Mouse (Mus musculus) macrophage (primary cell): Measurements from ENCODE around the gene Tnrc6a. TPM values are rescaled to one million over a fixed set of nuclear protein-coding genes. Genes with fewer than 3 reads are reported as not detected.

ENCODE experiments used
- H3K27ac ChIP-seq: fragments of 350-480 bp; formaldehyde crosslinking; 2 replicates; pipeline ENCODE4 v1.9.0; 2021
- H3K36me3 ChIP-seq: fragments of 350-480 bp; formaldehyde crosslinking; 2 replicates; pipeline ENCODE4 v1.9.0; 2021; ENCODE audit errors: inconsistent target
- H3K4me3 ChIP-seq: fragments of 350-480 bp; formaldehyde crosslinking; 2 replicates; pipeline ENCODE4 v1.9.0; 2021; ENCODE audit errors: inconsistent target
- H3K79me2 ChIP-seq: fragments of 350-480 bp; formaldehyde crosslinking; 2 replicates; pipeline ENCODE4 v1.9.0; 2021; ENCODE audit errors: inconsistent target
- WGBS: methylation state at CpG from one replicate; pipeline ENCODE4 v1.1.7; 2026; ENCODE audit warnings: inconsistent platforms; ENCODE audit not compliant: missing documents; 5-methylcytosine and 5-hydroxymethylcytosine counted together
- polyA plus RNA-seq: library from polyadenylated mRNA; stranded (reverse); fragments of 250-400 nt; gene quantifications from 3 replicates; pipeline ENCODE4 v1.2.4, GENCODE M21; 2018; ENCODE audit warnings: inconsistent platforms

The Tnrc6a gene
- polyA plus RNA-seq, 1 experiment from 2014 or later: 25.7 TPM

GRCm38 (mm10) chr7:123191731-123192130 is 68.0 kb downstream of the Tnrc6a start:
- WGBS: 64% methylated on average over 5 of the region's 5 CpGs
- Histone ChIP-seq H3K36me3 (peaks cover 76% of the 10 kb centered on the region), H3K79me2 (no peaks in the 10 kb centered on the region), H3K4me3 (no peak overlapping the region), H3K27ac (no peak overlapping the region)

GRCm38 (mm10) chr7:123193201-123193600 is 69.5 kb downstream of the Tnrc6a start:
- Histone ChIP-seq H3K36me3 (peaks cover 64% of the 10 kb centered on the region), H3K79me2 (no peaks in the 10 kb centered on the region), H3K4me3 (no peak overlapping the region), H3K27ac (no peak overlapping the region)
- 96% methylated on average over 9 of the region's 12 CpGs for WGBS

- 95% methylated on average over 8 of the region's 8 CpGs for WGBS
- H3K36me3 ChIP-seq: peaks cover 49% of the 10 kb centered on the region
These were observed 71.0 kb downstream of the Tnrc6a start for GRCm38 (mm10) chr7:123194696-123195095.

DNA sequence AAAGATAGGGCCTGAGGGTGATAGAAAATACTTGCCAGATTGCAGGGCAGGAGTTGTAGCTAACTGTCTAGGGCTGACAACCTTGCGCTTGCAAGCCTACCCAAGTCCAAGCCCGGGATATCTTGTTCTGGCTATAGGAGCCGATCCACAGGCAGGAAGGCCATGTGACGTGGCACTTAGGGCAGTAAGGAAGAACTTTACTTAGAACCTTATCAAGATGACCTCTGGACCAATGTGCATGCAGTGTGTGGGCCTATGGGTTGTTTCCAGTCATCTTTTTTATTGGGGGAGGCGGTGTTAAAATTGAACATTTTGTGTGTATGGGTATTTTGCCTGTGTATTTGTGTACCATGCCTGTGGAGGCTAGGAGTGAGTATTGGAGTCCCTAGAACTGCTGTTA is 72.7 kb downstream of the Tnrc6a start:
- H3K4me3 ChIP-seq: no peak overlapping the region
- peaks cover 32% of the 10 kb centered on the region for H3K36me3 ChIP-seq
- no peak overlapping the region for H3K27ac ChIP-seq
- no peaks in the 10 kb centered on the region for H3K79me2 ChIP-seq
- 87% methylated on average over 5 of the region's 5 CpGs for WGBS

More at GRCm38 (mm10) chr7:123194696-123195095, 71.0 kb downstream of the Tnrc6a start:
- no peaks in the 10 kb centered on the region for H3K79me2 ChIP-seq
- H3K4me3 ChIP-seq: no peak overlapping the region
- no peak overlapping the region for H3K27ac ChIP-seq

DNA sequence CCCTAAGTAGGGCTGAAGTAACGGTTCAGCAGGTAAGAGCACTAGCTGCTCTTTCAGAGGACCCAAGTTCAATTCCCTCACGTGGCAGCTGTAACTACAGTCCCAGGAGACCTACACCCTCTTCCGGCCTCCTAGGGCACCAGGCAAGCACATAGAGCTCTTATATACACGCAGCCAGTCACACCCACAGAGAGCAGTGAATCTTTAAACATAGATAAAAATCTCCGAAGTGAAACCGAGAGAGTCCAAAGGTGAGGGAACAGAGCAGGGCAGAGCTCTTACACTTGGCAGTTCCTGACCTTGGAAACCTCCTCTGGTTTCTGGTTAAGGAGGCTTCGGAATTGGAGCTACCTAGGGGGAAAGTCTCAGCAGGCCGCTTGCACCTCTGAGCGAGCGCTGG is 75.0 kb downstream of the Tnrc6a start:
- WGBS: 86% methylated on average over 10 of the region's 10 CpGs
- H3K79me2 ChIP-seq: no peaks in the 10 kb centered on the region
- H3K4me3 ChIP-seq: no peak overlapping the region
- H3K27ac ChIP-seq: no peak overlapping the region
- peaks cover 10% of the 10 kb centered on the region; the same call in 1 of the 2 replicates for H3K36me3 ChIP-seq

GRCm38 (mm10) chr7:123199151-123199550 is 75.5 kb downstream of the Tnrc6a start:
- 84% methylated on average over 3 of the region's 3 CpGs for WGBS
- Histone ChIP-seq H3K36me3 (peaks cover 6% of the 10 kb centered on the region; the same call in 1 of the 2 replicates), H3K27ac (no peak overlapping the region), H3K4me3 (no peak overlapping the region), H3K79me2 (no peaks in the 10 kb centered on the region)

- H3K27ac ChIP-seq: no peak overlapping the region
- H3K4me3 ChIP-seq: no peak overlapping the region
- WGBS: 96% methylated on average over 15 of the region's 15 CpGs
- no peaks in the 10 kb centered on the region for H3K79me2 ChIP-seq
- 0 out of 2 replicates have a peak, but pooled peaks cover under 1% of the 10 kb centered on the region for H3K36me3 ChIP-seq
These were observed 76.0 kb downstream of the Tnrc6a start for GRCm38 (mm10) chr7:123199656-123200206.

DNA sequence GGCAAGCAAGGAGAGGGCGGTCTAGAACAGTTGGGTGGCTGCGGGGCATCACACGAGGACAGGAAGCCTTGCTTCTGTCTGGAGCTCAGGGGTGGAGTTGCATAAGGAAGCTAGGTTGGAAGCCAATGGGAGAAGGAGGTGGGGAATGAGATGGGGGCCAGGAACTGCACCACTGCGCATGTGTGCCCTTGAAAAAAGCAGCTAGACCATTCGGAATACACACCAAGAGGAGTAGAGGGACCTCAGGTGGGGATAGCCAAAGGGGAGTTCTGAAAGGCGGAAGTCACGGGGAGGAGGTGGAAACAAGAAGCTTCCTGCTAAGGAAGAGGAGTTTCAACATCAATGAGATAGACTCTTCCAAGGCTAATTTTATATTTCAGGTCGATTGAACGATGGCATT is 77.0 kb downstream of the Tnrc6a start:
- Histone ChIP-seq H3K4me3 (no peak overlapping the region), H3K36me3 (no peaks in the 10 kb centered on the region), H3K79me2 (no peaks in the 10 kb centered on the region), H3K27ac (no peak overlapping the region)
- 52% methylated on average over 9 of the region's 9 CpGs for WGBS

DNA sequence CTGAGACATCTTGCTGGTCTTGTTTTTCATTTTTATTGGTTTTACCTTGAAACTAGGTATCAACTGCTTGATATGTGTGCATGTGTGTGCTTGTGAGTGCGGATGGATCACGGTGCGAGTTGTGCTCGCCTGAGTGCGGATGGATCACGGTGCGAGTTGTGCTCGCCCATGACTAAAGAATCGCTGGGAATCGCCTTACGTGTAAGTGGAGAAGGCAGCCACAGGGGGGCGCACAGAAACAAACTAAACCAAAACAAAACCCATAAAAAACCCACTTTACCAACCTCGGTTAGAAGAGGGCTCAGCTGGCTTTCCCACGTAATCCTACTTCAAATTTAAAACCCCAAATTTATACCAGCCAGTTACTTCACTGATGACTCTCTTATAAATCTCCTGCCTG is 81.6 kb downstream of the Tnrc6a start:
- Histone ChIP-seq H3K36me3 (no peaks in the 10 kb centered on the region), H3K4me3 (no peak overlapping the region), H3K27ac (no peak overlapping the region), H3K79me2 (no peaks in the 10 kb centered on the region)
- WGBS: 12% methylated on average over 14 of the region's 14 CpGs

- Histone ChIP-seq H3K27ac (no peak overlapping the region), H3K36me3 (no peaks in the 10 kb centered on the region), H3K4me3 (no peak overlapping the region), H3K79me2 (no peaks in the 10 kb centered on the region)
- 54% methylated on average over 6 of the region's 6 CpGs for WGBS
These were observed 83.9 kb downstream of the Tnrc6a start for GRCm38 (mm10) chr7:123207561-123207960.

DNA sequence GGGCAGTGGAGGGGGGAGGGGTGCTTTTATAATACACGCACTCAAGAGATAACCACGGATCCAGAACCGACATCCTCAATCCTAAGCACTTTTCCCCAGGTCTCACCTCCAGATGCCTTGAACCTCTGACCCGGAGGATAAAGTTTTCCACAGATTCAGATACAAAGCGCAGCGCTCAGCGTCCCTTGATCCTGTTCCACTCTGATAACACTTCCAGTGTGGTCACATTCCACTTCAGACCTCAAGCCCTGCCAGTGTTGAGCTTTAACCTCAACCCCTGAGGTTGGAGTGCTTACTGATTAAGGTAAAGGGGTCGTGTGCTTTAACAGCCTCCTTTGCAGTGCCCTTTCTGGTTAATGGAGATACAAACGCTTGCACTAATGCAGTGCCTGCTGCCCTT is 86.2 kb downstream of the Tnrc6a start:
- no peaks in the 10 kb centered on the region for H3K79me2 ChIP-seq
- no peak overlapping the region for H3K27ac ChIP-seq
- no peaks in the 10 kb centered on the region for H3K36me3 ChIP-seq
- 85% methylated on average over 9 of the region's 9 CpGs for WGBS
- no peak overlapping the region for H3K4me3 ChIP-seq

GRCm38 (mm10) chr7:123211461-123211860 is 87.8 kb downstream of the Tnrc6a start:
- WGBS: 52% methylated on average over 5 of the region's 5 CpGs
- Histone ChIP-seq H3K36me3 (no peaks in the 10 kb centered on the region), H3K4me3 (no peak overlapping the region), H3K79me2 (no peaks in the 10 kb centered on the region), H3K27ac (no peak overlapping the region)

DNA sequence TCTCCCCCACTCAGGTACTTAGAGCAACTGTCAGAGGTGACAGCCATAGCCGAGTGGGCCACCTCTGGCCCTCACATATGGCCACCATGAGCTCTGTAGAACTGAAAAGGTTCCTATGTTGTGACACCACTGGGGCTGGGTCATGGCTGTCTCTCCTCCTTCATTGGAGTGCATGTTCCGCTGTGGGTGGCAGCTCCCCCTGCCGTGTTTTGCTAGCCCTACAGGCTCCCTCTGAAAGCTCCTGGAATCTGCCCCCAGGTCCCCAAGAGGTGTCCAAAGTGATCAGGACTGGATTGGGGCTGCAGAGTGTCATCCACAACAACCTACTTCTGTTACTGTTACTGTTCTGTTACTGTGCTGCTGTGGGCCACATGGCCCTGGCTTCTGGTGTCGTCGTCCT is 88.6 kb downstream of the Tnrc6a start:
- Histone ChIP-seq H3K27ac (no peak overlapping the region), H3K4me3 (no peak overlapping the region), H3K36me3 (no peaks in the 10 kb centered on the region), H3K79me2 (no peaks in the 10 kb centered on the region)
- 79% methylated on average over 5 of the region's 5 CpGs for WGBS

DNA sequence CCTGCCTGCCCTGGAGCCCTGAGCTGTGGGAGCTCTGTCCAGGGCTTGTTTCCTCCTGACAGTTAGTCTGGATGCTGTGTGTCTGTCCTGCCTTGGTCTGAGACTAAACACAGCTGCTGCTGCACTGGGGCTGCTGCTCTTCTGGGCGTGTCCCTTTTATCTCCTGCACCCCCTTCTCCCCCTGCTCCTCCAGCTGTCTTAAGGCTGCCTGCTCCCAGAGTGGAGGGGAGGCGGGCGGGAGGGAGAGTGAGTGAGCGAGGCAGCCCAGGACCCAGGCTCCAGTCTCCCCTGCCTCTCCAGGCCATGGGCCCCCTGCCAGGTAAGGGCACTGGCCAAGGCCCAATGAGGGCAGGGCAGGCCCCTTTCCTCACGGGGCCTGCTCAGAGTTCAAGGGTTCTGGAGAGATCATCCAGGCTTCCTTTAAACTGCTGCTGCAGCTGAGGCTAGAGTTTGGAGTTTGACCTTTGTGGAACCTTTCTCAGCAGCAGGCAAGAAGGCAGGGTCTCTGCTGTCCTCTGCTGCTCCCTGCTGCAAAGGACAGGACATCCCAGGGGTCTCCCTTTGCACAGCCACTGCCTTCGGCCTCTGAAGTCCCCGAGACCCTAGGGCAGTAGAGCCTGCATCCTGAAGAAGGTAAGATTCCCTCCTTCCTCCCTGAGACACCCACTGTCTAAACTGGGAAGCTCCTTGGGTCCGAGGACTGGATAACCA is 90.8 kb downstream of the Tnrc6a start, which contains the start of gene Slc5a11:
Gene Slc5a11, plus strand, starts transcription at position 416 of the 711 bp plus-strand sequence.
- H3K36me3 ChIP-seq: no peaks in the 10 kb centered on the region
- no peak within 1 kb of the TSS for H3K4me3 ChIP-seq
- H3K27ac ChIP-seq: no peak within 1 kb of the TSS
- 87% methylated on average over 8 of the region's 8 CpGs for WGBS
- H3K79me2 ChIP-seq: no peaks in the 10 kb centered on the region

DNA sequence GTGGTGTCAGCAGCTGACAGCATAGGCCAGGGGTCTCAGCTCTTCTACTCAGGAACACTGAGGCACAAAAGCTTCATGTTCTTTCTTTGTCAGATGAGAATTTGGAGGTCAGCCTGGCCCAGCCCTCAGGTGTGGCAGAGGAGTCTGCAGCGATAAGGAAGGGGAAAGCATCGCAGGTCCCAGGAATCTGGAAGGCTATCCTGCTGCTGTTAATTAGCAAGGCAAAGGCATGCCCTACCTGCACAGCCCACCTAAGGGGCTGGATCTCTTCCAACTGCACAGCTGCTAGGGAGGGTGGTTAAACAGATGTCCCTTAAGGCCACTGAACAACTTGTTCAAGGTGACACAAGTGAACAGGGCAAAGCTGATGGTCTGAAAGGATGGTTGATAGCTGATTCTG is 91.5 kb downstream of the Tnrc6a start:
- no peak overlapping the region for H3K4me3 ChIP-seq
- H3K36me3 ChIP-seq: no peaks in the 10 kb centered on the region
- no peaks in the 10 kb centered on the region for H3K79me2 ChIP-seq
- H3K27ac ChIP-seq: no peak overlapping the region
- 96% methylated on average over 2 of the region's 2 CpGs for WGBS
